Mouse (Mus musculus): ENCODE measurements around the gene Mocs1.
A peak's percentile ranks its signal among the peaks of the same experiment; 100 is the strongest.

GRCm38 (mm10) chr17:49468223-49468622, 40.1 kb downstream of the Mocs1 start:
- TF ChIP-seq POLR2A (IDR thresholded peaks at IDR 0.05; ENCODE audit: control insufficient read depth, low read depth, low read length) (no peak), CTCF (IDR thresholded peaks at IDR 0.05; ENCODE audit: control insufficient read depth, insufficient read depth, insufficient replicate concordance, low read depth, low read length) (peak; percentile 77)

Measured in testis, adult 2 months (tissue).